Mouse (Mus musculus) neural tube, embryonic 11.5 days (tissue): Measurements from ENCODE around the gene Slc38a11. TPM values are rescaled to one million over a fixed set of nuclear protein-coding genes. Genes with fewer than 3 reads are reported as not detected.

Experiments used
- ATAC-seq: fragments of 200-750 bp; cut with Nextera tagmentation; 2 replicates; pipeline ENCODE4 v1.8.0; 2017; ENCODE audit warnings: moderate number of reproducible peaks, mild to moderate bottlenecking, moderate TSS enrichment, moderate library complexity; ENCODE audit not compliant: insufficient read depth, low FRiP score, low TSS enrichment
- DNase-seq: peaks from one replicate; pipeline ENCODE4 v3.0.0-alpha.2; 2015; ENCODE audit warnings: low spot score
- H3K27ac ChIP-seq: fragments of 300-500 bp; sonication (generic); 2 replicates; pipeline ENCODE4 v1.5.1; 2014; ENCODE audit warnings: low read depth, mild to moderate bottlenecking, low read length
- H3K27me3 ChIP-seq: fragments of 300-500 bp; sonication (generic); 2 replicates; pipeline ENCODE4 v1.6.1; 2014; ENCODE audit warnings: mild to moderate bottlenecking, low read length, mixed read lengths; ENCODE audit not compliant: control insufficient read depth, insufficient read depth
- H3K36me3 ChIP-seq: fragments of 300-500 bp; sonication (generic); 2 replicates; pipeline ENCODE4 v1.6.1; 2014; ENCODE audit warnings: mild to moderate bottlenecking, low read length, moderate library complexity, mixed read lengths; ENCODE audit not compliant: control insufficient read depth, insufficient read depth
- H3K4me1 ChIP-seq: fragments of 300-500 bp; sonication (generic); 2 replicates; pipeline ENCODE4 v1.6.1; 2014; ENCODE audit warnings: low read length, mixed read lengths; ENCODE audit not compliant: control insufficient read depth, insufficient read depth
- H3K4me2 ChIP-seq: fragments of 300-500 bp; sonication (generic); 2 replicates; pipeline ENCODE4 v1.6.1; 2014; ENCODE audit warnings: low read depth, mild to moderate bottlenecking, moderate library complexity
- H3K4me3 ChIP-seq: fragments of 300-500 bp; sonication (generic); 2 replicates; pipeline ENCODE4 v1.5.1; 2014; ENCODE audit warnings: low read depth, low read length
- H3K9ac ChIP-seq: fragments of 300-500 bp; sonication (generic); 2 replicates; pipeline ENCODE4 v1.6.1; 2014; ENCODE audit warnings: mild to moderate bottlenecking, low read length
- H3K9me3 ChIP-seq: fragments of 300-500 bp; sonication (generic); 2 replicates; pipeline ENCODE4 v1.6.1; 2016; ENCODE audit warnings: low read length; ENCODE audit not compliant: control insufficient read depth
- WGBS: fragments of 180-500 bp; shearing (Covaris S2); extraction: QIAGEN DNeasy Blood & Tissue Kit; methylation state at CpG from one replicate; pipeline ENCODE4 v1.1.7; 2014; 5-methylcytosine and 5-hydroxymethylcytosine counted together
- polyA plus RNA-seq: library from polyadenylated mRNA; unstranded; fragments of >200 nt; fragmentation: Nextera tagmentation; extraction: Ambion mirVana; gene quantifications from 2 replicates; pipeline ENCODE4 v1.2.1, GENCODE M21; 2014

Gene Slc38a11
- polyA plus RNA-seq, 1 experiment from 2014 or later, result 0.28 TPM

- Histone ChIP-seq H3K9me3 (no peaks in the 10 kb centered on the region), H3K4me3 (no peak overlapping the region), H3K4me2 (no peak overlapping the region), H3K27ac (no peak overlapping the region), H3K9ac (no peak overlapping the region), H3K36me3 (no peaks in the 10 kb centered on the region), H3K27me3 (no peaks in the 10 kb centered on the region), H3K4me1 (no peaks in the 10 kb centered on the region)
- no peak for ATAC-seq
- DNase-seq, result no peak
- 73% methylated on average over 3 of the region's 3 CpGs for WGBS
Measured at GRCm38 (mm10) chr2:65340839-65341238, 23.0 kb downstream of the Slc38a11 start.

DNA sequence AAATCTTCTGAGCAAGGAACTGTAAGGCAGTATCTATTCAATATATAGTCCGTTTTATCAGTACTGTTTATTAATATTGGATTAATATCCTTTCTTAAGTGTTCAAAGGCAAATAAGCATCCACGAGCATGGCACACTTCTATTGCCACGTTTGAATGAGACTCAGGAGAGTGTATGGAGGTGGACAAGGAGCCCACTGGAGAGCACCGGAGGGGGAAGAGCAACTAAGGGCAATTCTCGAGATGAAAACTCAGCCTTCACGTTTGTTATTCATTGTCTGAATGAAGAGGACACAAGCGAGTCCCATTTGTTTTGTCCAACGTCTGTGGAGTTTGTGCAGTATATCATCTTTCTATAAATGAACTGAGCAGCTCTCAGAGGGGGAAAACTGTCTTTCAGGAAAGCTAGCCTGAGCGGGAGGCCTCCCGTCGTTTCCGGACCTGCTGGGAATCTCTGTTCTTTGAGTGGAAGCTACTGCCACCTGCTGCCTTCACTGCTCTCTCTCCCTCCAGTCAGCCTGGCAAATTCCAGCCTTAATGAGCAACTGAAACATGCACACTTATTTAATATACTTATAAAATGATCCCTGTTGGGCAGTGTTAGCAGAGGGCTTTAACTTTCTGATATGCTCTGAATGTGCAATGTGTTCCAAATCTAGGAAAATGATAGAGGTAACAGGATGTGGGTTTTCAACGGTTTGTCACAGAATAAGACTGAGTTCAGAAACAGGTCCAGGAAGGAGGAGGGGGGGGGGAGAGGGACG is 26.3 kb downstream of the Slc38a11 start:
- 20% methylated on average over 14 of the region's 14 CpGs for WGBS
- Histone ChIP-seq H3K27me3 (no peaks in the 10 kb centered on the region), H3K4me3 (no peak overlapping the region), H3K27ac (no peak overlapping the region), H3K9me3 (no peaks in the 10 kb centered on the region), H3K9ac (no peak overlapping the region), H3K4me1 (no peaks in the 10 kb centered on the region), H3K4me2 (no peak overlapping the region), H3K36me3 (no peaks in the 10 kb centered on the region)
- DNase-seq, result peak; percentile 61
- ATAC-seq, result peak; percentile 61; the same call in 1 of the 2 replicates

DNA sequence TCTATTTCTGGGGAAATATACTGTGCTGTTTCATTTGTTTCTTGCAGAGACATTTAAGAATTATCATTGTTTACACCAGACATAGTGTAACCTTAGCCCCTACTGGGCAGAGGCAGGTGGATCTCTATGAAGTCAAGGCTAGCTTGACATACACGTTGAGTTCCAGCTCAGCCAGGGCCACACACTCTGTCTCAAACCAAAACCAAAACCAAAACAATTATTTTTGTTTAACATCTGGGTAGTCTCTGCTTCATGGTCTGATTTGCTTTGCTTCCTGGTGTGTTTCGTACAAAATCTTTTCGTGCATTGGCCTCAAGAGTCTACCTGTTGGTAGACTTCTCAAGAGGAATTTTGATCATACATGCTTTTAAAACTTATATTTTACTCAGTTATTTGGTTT is 27.2 kb downstream of the Slc38a11 start:
- Histone ChIP-seq H3K9ac (no peak overlapping the region), H3K4me2 (no peak overlapping the region), H3K4me1 (no peaks in the 10 kb centered on the region), H3K9me3 (no peaks in the 10 kb centered on the region), H3K4me3 (no peak overlapping the region), H3K27ac (no peak overlapping the region), H3K36me3 (no peaks in the 10 kb centered on the region), H3K27me3 (no peaks in the 10 kb centered on the region)
- ATAC-seq, result no peak
- 91% methylated on average over 3 of the region's 3 CpGs for WGBS
- DNase-seq, result no peak

DNA sequence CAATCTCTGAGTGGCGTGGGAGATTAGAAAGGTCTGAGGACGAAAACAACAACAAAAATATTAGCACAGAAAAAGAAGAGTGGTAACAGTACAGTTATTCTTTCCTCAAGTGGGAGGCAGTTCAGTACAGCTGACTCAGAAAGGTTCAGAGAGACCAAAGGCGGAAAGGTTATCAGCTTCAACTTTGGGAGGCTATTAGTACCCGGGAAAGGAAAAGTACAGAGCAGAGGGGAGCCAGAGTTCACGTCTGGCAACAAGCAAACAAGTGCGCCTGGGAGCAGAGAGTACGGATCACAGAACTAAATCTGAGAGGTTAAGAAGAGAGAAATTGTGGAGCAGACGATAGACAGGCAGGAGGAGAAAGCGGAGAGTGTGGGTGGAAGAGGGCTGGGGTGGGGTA is 29.7 kb downstream of the Slc38a11 start:
- no peak overlapping the region for H3K4me3 ChIP-seq
- no peak for DNase-seq
- ATAC-seq, result no peak
- no peaks in the 10 kb centered on the region for H3K27me3 ChIP-seq
- no peak overlapping the region for H3K27ac ChIP-seq
- H3K4me1 ChIP-seq, result no peaks in the 10 kb centered on the region
- H3K9ac ChIP-seq, result no peak overlapping the region
- no peak overlapping the region for H3K4me2 ChIP-seq
- H3K9me3 ChIP-seq, result no peaks in the 10 kb centered on the region
- WGBS, result 83% methylated on average over 9 of the region's 9 CpGs
- H3K36me3 ChIP-seq, result no peaks in the 10 kb centered on the region

DNA sequence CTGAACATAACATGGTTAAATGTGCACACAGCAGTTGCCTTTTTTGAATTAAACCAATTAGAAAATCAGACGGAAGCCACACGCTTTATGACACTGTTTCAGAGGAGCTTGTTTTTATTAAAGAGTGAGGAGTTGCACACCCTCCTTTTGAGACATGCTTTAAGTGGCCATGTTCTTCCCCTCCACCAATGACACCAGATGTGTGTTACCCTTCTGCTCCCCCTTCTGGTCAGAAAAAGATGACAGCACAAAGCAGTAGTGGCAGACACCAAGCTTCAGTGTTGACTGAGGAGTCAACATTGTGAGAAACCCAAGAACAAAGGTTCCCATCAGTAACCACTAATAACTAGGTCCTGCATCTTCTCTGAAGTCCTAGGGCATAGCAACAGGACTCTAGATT is 32.5 kb downstream of the Slc38a11 start:
- Histone ChIP-seq H3K9ac (no peak overlapping the region), H3K9me3 (no peaks in the 10 kb centered on the region), H3K27ac (no peak overlapping the region), H3K36me3 (no peaks in the 10 kb centered on the region), H3K4me1 (no peaks in the 10 kb centered on the region), H3K4me3 (no peak overlapping the region), H3K27me3 (no peaks in the 10 kb centered on the region), H3K4me2 (no peak overlapping the region)
- 0 out of 2 replicates have a peak, but pooled peaks have one; percentile 63 for ATAC-seq
- peak; percentile 48 for DNase-seq
- 56% methylated on average over 2 of the region's 2 CpGs for WGBS

DNA sequence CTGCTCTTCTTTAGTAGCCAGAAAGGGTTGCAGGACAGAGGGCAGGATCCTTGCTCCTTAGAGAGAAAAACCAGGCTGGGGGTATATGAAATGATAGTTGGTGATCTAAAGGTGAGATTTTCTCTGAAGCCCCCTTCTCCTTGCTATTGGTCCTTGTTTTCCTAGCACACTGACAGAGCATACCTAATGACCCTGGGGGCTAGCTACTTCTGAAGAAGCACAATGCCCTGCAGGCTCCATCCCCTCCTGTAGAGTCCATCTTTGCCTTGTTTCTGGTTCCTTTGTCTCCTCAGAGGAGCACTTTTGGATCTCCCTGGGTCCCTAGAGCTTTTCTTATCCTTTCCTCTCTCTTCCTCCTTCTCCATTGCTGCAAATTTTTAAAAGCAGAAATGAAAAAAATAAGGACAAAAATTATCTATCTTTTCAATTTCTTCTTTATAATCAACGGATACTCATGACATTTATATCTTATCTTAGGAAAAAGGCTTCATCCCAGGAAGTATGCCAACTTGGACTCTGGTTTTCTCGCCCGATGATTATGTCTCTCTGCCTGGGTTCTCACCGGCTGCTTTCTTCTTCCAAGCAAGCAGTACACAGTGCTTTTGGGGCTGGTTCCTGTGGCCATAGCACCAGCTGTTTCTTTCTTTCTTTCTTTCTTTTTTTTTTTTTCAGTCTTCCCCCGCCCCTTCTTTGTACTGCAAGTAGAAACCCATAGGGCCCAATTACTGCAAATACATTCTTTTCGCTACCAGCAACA is 41.7 kb downstream of the Slc38a11 start:
- no peak overlapping the region for H3K4me2 ChIP-seq
- H3K27me3 ChIP-seq, result no peaks in the 10 kb centered on the region
- no peak for ATAC-seq
- DNase-seq, result no peak
- H3K4me3 ChIP-seq, result no peak overlapping the region
- no peaks in the 10 kb centered on the region for H3K9me3 ChIP-seq
- no peak overlapping the region for H3K9ac ChIP-seq
- H3K27ac ChIP-seq, result no peak overlapping the region
- WGBS, result 70% methylated on average over 6 of the region's 6 CpGs
- no peaks in the 10 kb centered on the region for H3K4me1 ChIP-seq
- no peaks in the 10 kb centered on the region for H3K36me3 ChIP-seq

DNA sequence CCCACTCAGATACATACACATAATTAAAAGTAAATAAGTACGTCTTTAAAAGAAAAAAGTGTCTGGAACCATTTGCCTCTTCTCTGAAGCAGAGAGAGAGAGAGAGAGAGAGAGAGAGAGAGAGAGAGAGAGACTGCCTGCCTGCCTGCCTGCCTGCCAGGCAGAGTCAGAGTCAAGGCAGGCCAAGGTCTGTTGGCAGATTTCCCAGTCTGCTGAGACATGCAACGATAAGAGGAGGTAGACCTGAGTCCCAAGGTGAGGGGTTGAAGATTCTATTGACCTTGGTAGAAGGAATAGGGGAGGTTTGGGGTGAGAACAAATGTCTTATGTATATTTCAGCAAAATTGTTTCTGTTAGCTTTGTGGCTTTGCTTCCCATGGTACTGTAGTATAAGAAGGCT is 42.9 kb downstream of the Slc38a11 start:
- Histone ChIP-seq H3K9ac (no peak overlapping the region), H3K9me3 (no peaks in the 10 kb centered on the region), H3K36me3 (no peaks in the 10 kb centered on the region), H3K27ac (no peak overlapping the region), H3K27me3 (no peaks in the 10 kb centered on the region), H3K4me1 (no peaks in the 10 kb centered on the region), H3K4me3 (no peak overlapping the region), H3K4me2 (no peak overlapping the region)
- 84% methylated on average over 2 of the region's 2 CpGs for WGBS
- DNase-seq (no peak), ATAC-seq (no peak)

- Histone ChIP-seq H3K4me2 (no peak overlapping the region), H3K4me3 (no peak overlapping the region), H3K27ac (no peak overlapping the region), H3K9ac (no peak overlapping the region), H3K9me3 (no peaks in the 10 kb centered on the region), H3K36me3 (no peaks in the 10 kb centered on the region), H3K4me1 (no peaks in the 10 kb centered on the region), H3K27me3 (no peaks in the 10 kb centered on the region)
- 93% methylated on average over 12 of the region's 12 CpGs for WGBS
- no peak for DNase-seq
- ATAC-seq, result no peak
Measured at GRCm38 (mm10) chr2:65316721-65317120, 47.1 kb downstream of the Slc38a11 start.

DNA sequence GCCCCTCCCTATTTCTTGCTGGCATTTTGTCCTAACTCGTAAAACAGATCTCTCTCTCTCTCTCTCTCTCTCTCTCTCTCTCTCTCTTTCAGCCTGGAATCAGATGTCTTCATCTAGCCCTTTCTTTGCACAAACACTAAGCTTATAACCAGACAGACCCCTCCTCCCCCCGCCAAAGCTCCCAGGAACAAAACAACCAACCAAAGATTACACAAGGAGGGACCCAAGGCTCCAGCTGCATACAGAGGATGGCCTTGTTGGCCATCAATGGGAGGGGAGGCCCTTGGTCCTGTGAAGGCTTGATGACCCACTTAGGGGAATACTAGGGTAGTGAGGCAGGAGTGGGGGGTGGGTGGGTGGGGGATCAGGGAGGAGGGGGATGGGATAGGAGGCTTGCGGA is 52.6 kb downstream of the Slc38a11 start:
- no peaks in the 10 kb centered on the region for H3K27me3 ChIP-seq
- no peak overlapping the region for H3K4me2 ChIP-seq
- H3K4me1 ChIP-seq, result no peaks in the 10 kb centered on the region
- no peak for ATAC-seq
- no peak overlapping the region for H3K27ac ChIP-seq
- H3K9ac ChIP-seq, result no peak overlapping the region
- WGBS, result 65% methylated on average over 3 of the region's 3 CpGs
- no peak overlapping the region for H3K4me3 ChIP-seq
- no peak for DNase-seq
- H3K36me3 ChIP-seq, result no peaks in the 10 kb centered on the region
- no peaks in the 10 kb centered on the region for H3K9me3 ChIP-seq
